In the genomic region with DNA sequence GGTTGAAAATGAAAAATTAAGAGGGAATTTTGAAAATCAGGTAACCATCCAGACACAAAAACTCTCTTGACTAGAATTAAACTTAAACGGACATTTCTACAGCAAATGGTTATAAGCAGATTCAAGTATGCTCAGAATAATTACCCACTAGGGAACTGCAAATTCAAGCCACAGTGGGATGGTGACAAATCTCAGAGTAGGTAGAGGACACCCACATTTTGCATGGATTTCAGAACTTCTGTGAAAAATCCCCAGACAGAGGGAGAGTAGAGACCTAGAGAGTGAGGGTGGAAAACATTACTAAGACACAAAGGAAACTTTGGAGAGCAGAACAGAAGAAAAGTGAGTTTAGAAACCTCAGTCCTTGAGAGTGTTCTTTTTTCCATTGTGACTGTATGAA, we compare ENCODE assay signal across 17 mouse cellular contexts.
"Had no signal": no experiment of that assay in that cellular context is flagged by ENCODE, and none has a peak within 500 bp of the region (broad histone marks: within the 10 kb centered on the region; RNA-seq: fewer than 3 reads in every experiment).

No protein-coding gene starts in this region.

- H3K4me3 ChIP-seq: neural tube, embryonic 12.5 days; neural tube, embryonic 13.5 days; neural tube, embryonic 15.5 days; stomach, embryonic 15.5 days had no signal

- H3K27me3 ChIP-seq: neural tube, embryonic 12.5 days; neural tube, embryonic 13.5 days; neural tube, embryonic 15.5 days; stomach, embryonic 15.5 days had no signal

- H3K36me3 ChIP-seq: neural tube, embryonic 12.5 days; neural tube, embryonic 13.5 days; neural tube, embryonic 15.5 days; stomach, embryonic 15.5 days had no signal

- H3K9ac ChIP-seq: neural tube, embryonic 12.5 days; neural tube, embryonic 13.5 days; neural tube, embryonic 15.5 days; stomach, embryonic 15.5 days had no signal

- H3K9me3 ChIP-seq: neural tube, embryonic 12.5 days; neural tube, embryonic 13.5 days; neural tube, embryonic 15.5 days; stomach, embryonic 15.5 days had no signal

- H3K4me2 ChIP-seq: neural tube, embryonic 12.5 days; neural tube, embryonic 13.5 days; neural tube, embryonic 15.5 days; stomach, embryonic 15.5 days had no signal

- DNase-seq: retina, postnatal 1 day; right cerebral cortex, adult 18-20 months; right cerebral cortex, postnatal 14 days; right cerebral cortex, postnatal 25 days; right cerebral cortex, postnatal 4 days; spleen, adult 18-20 months; thymus, adult 18-20 months; thymus, adult 2 months; thymus, postnatal 14 days; thymus, postnatal 25 days; thymus, postnatal 36 days; thymus, postnatal 4 days had no signal

- H3K27ac ChIP-seq: neural tube, embryonic 12.5 days; neural tube, embryonic 13.5 days; neural tube, embryonic 15.5 days; stomach, embryonic 15.5 days; stomach, postnatal 0 days had no signal

- H3K4me1 ChIP-seq: neural tube, embryonic 12.5 days; neural tube, embryonic 13.5 days; neural tube, embryonic 15.5 days; stomach, embryonic 15.5 days had no signal
